Mouse (Mus musculus) thymus, postnatal 0 days (tissue): ENCODE data around the gene Srgap2. TPM values are rescaled to one million over a fixed set of nuclear protein-coding genes. Genes with fewer than 3 reads are reported as not detected.
"Not testable (repeated sequence)": the region's sequence is repeated elsewhere in the genome, so short reads cannot be mapped to it uniquely, and the experiment has no call there.

Source experiments
- DNase-seq: peaks from one replicate; pipeline ENCODE4 v3.0.0-alpha.2; 2015; ENCODE audit warnings: low spot score
- polyA plus RNA-seq: library from polyadenylated mRNA; unstranded; fragments of >200 nt; fragmentation: Nextera tagmentation; extraction: Ambion mirVana; gene quantifications from 2 replicates; pipeline ENCODE4 v1.2.1, GENCODE M21; 2015

Srgap2 gene
- polyA plus RNA-seq, 1 experiment from 2014 or later = 8.6 TPM

DNA sequence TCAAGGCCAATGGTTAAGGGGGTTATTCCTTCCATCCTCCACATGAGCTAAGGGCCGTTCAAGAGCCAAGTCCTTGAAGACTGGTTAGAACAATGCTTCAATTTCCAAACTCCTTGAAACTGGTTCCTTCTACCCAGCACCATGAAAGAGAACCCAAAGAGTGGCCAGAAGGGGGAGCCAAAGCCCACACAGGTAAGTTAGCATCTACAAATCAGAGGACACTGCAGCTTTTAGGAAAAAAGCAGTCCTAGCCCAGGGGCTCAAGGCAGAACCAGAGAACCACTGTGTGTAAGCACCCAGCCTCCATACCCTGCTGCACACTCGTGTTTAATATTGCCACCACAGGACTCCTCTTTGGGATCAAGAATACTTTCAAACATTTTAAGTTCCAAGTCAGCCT, 236.5 kb downstream of the Srgap2 start:
- DNase-seq = peak; percentile 79

DNA sequence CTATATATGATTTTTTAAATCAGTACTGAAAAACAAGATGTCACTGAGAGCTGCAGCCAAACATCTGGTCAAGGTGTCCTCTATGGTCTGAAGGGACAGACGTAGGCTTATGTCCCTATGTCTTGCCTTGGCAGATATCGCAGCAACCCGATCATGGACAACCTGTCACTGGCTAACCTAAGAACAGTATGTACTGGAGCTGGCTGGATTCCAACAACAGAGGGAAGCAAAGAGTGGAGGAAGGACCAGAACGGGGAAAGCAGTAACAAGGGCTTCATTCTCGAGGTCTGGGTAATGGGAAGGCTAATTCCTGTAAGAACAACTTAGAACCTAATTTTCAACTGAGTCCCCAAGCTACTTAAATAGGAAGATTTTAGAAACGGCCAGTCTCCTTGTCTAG, 238.2 kb downstream of the Srgap2 start:
- DNase-seq = no peak

DNA sequence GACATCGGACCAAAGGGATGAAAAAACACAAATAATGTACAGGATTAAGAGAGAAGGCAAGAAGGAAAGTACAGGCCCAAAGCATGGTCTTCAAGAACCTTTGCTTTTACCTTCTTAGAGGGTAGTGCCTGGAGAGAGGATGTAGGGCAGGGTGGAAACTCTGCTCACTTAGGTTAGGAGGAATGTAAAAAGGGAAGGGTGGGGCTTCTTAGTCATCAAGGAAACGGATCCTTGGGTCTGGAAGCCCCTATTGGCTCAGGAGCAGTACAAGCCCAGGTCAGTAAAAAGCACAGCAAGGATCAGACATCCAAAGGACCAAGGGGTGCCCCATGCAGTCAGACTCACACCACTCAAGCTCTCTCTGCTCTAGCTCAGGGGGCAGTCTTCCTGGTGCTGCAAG, 239.9 kb downstream of the Srgap2 start:
- DNase-seq = no peak

DNA sequence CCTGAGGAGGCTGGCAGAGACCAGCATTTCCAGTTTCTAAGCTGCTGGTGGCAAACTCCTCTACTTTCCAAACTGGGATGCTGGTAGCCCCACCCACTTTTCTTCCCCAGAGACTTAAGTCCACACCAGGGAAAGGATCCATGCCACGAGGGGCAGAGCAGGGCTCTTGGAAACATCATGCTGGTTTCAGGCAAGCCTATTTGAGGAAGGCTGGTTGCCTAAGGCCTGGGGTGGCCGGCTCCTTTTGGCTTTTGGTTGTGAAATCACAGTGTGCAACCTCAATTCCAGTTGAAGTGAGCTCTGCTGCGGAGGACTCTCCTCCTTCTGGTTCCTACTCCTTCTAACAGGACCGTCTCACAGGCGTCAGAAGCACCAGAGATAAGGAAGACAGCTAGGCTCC, 240.3 kb downstream of the Srgap2 start:
- no peak for DNase-seq

DNA sequence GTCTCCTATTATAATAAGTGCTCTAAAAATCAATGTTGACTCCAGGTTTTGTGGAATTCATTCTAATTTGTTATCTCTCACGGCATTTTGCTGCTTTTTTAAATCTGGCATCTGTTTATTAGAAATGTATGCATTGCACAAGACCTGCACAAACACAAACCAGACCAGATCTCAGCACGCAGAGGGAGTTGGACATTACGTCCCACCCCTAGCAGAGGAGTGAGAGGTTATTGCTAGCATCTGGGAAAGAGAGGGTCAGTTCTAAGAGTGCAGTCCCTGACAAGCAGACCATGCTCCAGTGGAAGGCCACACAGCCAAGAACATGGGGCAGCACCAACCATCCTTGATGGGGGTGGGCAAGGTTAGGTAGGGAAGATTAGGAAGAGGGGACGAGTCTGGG, 242.5 kb downstream of the Srgap2 start:
- no peak for DNase-seq

DNA sequence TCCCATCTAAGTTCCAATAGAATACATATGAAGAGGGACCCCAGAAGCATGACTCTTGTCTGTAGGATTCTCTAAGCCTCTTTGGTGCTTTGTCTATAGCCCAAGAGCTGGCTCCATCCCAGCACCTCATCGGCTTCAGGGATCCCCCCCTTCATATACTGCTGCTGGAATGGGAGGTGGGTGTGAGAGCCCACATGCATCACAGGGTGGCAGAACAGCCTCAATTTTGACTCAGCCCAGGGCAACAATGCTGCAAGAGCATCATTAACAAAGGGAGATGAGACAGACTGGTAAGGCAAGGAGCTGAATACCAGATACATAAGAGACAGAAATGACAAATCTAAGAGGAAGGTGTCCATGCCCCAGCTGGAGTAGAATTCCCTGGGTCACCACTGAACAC, 243.0 kb downstream of the Srgap2 start:
- DNase-seq = no peak

DNA sequence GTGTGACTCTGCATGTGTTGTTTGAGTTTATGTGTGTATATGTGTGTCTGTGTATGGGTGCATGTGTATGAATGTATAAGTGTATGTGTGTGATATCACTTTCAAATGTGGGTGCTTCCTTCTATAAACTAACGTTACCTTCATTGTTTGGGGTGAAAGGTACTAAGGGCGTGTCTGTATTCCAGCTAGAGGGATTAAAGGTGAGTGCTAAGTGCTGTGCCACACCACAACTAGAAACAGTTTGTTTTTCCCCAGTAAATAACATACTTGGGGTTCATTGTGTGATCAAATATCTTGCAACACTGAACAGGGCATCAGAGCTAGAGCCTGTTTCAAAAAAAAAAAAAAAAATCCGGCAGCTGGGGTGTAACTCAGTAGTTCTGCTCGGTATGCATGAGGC, 245.4 kb downstream of the Srgap2 start:
- DNase-seq = no peak

DNA sequence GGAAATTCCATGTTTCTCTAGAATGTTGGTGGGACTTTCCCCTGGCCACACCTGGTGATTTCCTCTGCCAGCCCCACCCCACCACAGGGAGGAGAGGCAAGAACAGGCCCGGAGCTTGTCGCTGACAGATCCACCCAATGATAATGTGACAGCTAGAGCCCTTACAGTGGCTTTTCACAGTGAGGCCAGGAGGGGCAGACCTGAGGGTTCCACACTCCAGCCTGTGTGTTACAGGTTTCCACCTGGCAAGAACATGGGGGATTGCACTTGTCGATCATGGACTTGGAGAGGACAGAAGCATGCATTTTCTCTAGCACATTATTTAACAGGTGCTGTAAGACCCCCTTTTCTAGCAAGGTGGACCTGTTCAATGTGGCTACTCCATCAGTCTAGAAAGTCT, 246.9 kb downstream of the Srgap2 start:
- DNase-seq = peak; percentile 66

DNA sequence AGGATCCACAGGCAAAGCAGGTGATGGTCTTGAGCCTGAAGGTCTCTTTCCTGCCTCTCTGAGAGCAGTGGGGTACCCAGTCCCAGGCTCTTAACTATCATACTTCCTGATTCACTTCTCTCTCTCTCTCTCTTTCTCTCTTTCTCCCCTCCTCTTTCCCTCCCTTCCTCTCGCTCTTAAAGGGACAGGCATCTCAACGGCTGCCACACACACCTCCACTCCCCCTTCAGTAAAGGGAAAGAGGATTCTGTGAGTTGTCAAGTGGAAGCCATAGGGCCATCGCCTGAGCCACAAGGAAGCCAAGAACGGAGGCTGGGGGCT, 247.7 kb downstream of the Srgap2 start, which contains the start of gene Ikbke:
TSS of gene Ikbke (minus strand) at position 151 of the 321 bp plus-strand sequence.
- peak; percentile 56 for DNase-seq

DNA sequence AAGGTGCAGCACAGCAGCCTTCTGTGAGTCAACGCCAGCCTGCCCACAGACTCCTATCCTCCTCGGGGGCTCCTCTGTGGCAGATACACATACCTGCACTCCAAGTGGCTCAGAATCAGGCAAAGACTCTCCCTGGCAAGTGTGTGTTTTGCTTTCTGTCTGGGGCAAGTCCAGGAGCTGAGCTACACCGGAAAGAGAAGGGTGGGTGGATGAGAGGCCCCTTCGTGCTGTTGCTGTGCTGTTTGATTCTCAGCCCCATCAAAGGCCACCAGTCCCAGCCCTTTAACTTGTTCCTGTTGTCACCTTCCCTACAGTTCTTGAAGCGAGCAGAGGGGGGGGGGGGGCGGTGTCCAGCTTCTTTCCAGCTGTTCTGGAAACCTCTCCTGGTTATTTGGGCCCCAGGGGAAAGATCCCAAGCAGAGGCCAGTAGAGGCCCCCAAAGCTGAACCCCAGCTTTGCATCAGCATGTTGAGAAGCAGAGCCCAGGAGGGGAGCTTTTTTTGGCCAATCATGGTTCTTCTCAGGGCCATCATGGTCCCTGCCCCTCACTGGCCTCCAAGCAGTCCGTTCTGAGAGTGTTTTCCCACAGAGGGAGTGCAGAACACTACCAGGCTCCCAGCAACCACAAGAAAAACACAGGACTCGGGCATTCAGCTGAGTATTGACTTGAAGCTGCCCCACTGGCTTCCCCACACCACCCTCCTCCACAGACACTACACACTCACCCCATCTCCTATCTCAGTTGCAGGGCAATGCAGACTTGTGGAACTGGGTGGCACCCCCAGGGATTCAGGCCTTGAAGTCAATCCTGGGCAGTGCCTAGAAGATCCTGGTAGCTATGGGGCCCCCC, 248.3 kb downstream of the Srgap2 start:
- DNase-seq = peak; percentile 66

DNA sequence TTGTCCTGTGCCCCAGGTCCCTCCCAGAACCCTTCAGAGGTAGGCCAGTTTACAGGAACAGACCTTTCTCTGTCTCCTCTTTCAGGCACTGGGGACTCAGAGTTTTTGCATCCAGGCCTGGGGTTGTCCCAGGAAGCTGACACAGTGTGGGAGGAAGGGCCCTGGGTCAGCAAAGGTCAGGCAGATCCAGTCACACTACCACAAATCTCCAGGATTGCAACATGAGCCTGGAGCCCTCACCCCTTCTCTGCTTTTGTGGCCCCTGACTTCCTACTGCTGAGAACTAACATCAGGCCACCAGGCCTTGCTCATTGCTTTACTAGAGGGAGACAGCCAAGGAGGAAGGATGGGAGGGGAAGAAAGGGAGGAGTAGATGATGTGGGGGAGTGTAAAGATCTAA, 250.3 kb downstream of the Srgap2 start:
- no peak for DNase-seq

DNA sequence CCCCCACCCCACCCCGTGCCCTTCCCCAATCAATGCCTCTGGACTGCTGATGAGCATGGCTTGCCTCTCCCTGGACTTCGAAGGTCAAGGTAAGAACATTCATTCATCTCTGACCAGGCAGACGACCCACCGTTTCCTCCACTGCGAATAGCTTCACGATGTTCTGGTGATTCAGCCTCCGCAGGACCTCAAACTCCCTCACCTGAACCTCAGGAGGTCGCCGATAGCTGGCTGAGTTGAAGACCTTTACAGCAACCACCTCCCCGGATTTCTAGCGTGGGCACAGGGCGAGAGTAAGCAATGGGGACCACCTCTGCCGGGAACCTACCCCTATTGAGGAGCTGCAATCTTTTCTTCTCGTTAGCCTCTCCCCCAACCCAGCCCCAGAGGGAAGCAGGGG, 251.6 kb downstream of the Srgap2 start:
- no peak for DNase-seq

DNA sequence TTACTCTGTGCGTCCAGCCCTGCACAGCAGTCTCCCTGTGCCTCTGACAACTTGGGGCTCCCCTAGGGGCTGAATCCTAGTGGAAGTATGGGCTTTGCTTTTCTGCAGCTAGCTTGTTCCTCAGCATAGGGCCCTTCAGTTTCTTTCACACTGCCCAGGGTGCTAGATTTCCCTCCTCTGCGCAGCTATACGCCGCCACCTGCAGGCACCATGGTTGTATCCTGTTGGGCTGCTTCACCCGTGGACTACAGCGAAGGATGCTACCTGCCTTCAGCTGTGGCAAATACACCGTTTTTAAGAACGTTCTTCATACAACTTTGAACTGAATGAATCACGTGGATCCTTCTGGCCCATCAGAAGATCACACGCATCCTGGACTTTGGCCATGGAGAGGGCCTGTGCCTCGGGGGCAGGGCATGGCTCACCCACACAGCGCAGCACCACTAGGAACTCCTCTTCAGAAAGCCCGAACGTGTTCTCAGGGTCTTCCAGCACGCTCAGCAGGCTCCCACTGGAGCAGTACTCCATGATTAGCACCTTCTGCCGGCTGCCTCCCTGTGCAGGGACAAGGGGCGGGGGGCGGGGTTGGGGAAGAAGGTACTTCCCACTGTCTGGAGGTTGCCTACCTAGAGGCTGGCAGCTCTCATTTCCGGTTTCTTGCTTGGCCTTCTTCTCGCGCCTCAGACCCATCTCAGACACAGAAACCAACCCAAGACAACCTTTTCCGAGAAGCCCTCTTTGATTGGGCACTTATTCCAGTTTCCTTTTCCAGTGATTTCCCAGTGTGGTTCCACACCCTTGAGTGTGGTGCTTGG, 252.2 kb downstream of the Srgap2 start:
- peak; percentile 31 for DNase-seq

DNA sequence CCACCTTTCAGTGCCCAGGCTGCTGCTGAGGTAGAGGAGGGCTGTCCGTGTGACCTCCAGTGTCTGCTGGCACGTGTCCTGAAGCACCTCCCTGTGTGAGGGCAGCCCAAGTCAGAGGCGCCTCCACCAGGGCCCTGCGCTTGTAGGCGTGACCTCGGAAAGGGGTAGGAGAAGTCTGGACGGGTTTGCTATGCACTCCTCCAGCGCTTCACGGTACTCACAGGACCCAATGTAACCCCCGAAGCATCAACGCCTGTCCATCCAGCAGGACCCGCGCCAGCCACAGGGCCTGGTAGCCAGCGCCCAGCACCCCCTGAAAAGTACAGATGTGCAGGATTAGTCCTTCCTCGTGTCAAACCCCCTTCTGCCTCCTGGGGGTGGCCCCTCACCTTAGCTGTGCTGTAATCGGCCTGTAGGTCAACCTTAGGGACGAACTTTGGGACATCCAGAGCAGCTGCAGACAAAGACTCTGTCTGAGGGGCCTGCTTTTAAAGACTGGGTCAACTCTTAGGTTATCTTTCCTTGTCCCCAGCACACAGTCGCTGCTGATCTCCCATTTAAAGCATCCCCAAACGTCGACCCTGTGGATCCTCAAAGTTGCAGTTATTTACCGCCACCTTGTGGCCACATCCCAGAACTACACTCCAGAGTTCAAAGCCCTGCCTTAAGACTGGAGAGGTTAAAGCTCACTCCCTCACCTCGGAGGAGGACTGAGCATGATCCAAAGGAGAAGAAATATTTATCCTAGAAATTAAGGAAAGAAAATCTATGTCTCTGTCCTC, 257.2 kb downstream of the Srgap2 start:
- peak; percentile 83 for DNase-seq

DNA sequence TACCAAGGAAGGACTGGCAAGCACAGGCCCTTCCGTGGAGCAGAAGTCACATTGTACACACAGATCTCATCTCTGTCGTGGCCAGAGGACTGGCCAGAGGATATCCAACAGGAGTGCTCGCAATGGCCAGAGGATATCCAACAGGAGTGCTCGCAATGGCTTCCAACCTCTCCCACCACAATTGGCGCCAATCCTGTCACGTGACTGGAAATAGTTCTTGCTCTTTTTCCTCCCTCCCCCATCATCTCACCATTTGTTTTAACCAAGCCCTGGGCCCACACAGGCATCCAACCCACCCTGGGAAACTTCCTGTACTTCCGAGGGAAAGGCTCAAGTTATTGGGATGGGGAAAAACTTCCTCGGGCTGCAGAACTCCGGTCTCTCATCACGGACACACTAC, 258.4 kb downstream of the Srgap2 start:
- DNase-seq = no peak

DNA sequence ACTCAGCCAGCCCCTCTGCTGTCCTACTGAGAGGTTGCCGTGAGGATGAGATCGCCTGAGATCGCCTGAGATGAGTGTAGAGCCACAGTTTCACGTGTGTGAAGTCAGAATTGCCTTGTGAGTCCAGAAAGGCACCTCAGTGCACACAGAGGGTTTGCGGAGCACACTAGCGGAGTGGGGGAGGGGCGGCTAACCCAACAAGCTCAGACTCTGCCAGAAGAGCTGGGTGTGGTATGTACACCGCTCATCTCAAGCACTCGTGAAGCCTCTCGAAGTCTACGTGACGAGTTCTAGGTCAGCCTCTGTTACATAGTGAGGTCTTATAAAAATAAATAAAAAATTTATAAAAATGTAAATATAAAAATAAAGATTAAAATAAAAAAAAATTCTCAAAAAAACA, 263.2 kb downstream of the Srgap2 start:
- no peak for DNase-seq

DNA sequence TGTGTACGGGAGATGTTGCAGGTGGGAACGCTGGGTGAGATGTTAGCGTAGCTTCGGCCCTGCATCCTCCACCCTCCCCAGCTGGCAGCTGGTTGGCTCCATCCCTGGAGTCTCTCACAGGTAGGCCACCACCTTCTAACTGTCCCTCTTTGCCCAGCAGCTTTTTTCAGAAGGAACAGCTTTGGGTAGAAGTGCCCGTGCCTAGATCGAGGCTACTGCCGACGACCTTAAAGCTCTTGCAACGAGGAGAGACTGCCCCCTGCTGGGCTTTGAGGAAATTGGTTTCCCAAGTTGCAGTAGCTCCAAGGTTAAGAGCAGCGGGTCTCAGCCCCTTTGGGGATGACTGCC, 266.9 kb downstream of the Srgap2 start:
- peak; percentile 75 for DNase-seq

DNA sequence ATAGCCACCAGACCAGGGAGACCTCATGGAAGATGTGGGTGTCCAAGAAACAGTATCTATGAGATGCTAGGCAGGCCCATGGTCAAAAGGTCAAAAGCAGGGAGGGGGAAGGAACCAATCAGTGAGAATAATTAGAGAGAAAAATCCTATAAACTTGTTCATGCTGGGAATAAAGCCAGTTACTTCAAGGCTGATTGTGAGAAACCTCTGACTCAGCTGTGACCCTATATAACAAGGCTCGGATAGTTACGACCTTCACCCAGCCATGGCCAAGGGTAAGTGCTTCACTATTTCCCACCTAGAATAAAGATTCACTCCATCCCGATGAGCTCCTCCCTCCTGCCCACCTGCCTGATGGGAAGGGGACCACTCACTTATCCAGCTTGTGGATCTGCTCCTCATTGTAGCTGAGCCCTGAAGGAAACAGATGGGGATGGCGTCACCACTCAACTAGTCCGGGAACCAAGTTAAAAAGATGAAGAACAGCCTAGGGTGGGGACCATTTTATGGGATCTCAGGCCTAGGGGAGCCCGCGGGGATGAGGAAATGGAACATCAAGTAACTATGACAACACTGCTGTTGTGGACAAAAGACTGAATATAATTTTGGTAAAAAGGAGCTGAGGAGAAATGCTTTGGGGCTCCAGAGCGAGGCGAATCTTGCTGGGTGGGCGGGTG, 267.4 kb downstream of the Srgap2 start:
- DNase-seq = no peak

DNA sequence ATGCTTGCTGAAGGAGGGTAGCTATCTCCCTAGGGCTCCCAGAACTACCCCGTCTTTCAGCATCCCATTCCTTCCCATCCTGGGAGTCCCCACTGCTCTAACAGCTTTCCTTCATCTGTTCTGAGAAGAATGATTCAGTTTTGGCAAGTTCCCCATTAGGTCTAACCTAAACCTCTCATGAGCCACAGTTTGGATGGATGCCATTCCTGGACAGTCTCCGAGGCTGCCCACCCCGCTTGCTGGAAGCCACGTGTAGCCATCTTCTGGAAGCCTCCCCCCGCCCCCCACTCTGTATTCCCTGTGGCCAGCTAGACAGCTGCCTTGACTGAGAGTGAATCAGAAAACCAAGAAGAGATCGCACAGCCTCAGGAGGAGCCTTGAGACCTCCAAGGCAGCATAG, 269.9 kb downstream of the Srgap2 start:
- no peak for DNase-seq

DNA sequence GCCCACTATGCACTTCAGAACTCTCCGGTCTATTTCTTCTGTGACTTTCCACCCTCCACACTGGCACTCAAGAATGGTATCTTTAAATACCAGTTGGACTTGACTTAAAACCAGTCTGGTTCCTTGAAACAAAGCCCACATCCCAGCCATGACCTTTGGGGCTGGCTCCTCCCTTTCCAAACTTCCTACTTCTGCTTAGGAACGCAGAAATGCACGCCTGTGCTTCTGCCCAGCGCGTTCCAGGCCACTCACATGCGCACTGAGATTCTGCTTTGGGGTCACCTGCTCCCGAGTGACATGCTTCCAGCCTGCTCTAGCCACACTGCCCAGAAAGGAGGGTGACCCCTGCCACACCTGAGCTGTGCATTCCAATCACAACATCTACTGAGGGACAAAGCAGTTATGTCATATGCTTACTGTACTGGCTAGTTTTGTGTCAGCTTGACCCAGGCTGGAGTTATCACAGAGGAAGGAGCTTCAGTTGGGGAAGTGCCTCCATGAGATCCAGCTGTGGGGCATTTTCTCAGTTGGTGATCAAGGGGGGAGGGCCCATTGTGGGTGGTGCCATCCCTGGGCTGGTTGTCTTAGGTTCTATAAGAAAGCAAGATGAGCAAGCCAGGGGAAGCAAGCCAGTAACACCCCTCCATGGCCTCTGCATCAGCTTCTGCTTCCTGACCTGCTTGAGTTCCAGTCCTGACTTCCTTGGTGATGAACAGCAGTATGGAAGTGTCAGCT, 274.5 kb downstream of the Srgap2 start:
- not testable (repeated sequence) for DNase-seq
